ENCODE assay signal across 19 mouse cellular contexts in genomic region chr13:112189605-112190004, GRCm38 (mm10).
DNase-seq lines count a peak whose midpoint lies in the region; ATAC-seq and TF ChIP-seq lines count a peak whose summit lies in the region.
"Had no signal": no experiment of that assay in that cellular context is flagged by ENCODE, and none has a peak within 500 bp of the region (broad histone marks: within the 10 kb centered on the region; RNA-seq: fewer than 3 reads in every experiment).

No protein-coding gene starts in this region.

- H3K4me1 ChIP-seq in heart, embryonic 16.5 days (ENCODE audit: control insufficient read depth, insufficient read depth, low read length) = peaks cover 39% of the 10 kb centered on the region
- peaks cover 19% of the 10 kb centered on the region for H3K4me1 ChIP-seq in kidney, adult 2 months (ENCODE audit: control insufficient read depth, insufficient read depth, low read length)
- H3K4me1 ChIP-seq in forebrain, embryonic 16.5 days (replicated peaks; ENCODE audit: control insufficient read depth, insufficient read depth, low read length) = no peaks in the 10 kb centered on the region
- H3K4me1 ChIP-seq: liver, embryonic 15.5 days had no signal

- no peak overlapping the region; the same call in 1 of the 2 replicates for H3K4me2 ChIP-seq in heart, embryonic 16.5 days (ENCODE audit: low read depth, low read length)
- no peak overlapping the region for H3K4me2 ChIP-seq in forebrain, embryonic 16.5 days (ENCODE audit: low read length)
- H3K4me2 ChIP-seq: heart, embryonic 13.5 days; limb, embryonic 12.5 days; liver, embryonic 15.5 days; midbrain, embryonic 12.5 days had no signal

- H3K27ac ChIP-seq in heart, embryonic 16.5 days (ENCODE audit: low read length) = peak overlapping the region; percentile 85
- H3K27ac ChIP-seq in kidney, adult 2 months (ENCODE audit: insufficient read depth, low read depth, low read length) = peak overlapping the region; percentile 74
- H3K27ac ChIP-seq in forebrain, embryonic 16.5 days (ENCODE audit: low read length) = no peak overlapping the region
- H3K27ac ChIP-seq: hindbrain, embryonic 10.5 days; limb, embryonic 12.5 days; liver, embryonic 15.5 days; macrophage; midbrain, embryonic 12.5 days had no signal

- TF ChIP-seq CTCF in kidney, adult 2 months (conservative IDR thresholded peaks at IDR 0.05; ENCODE audit: insufficient read depth, insufficient read length, low read depth, low read length) = no peak

- no peaks in the 10 kb centered on the region for H3K27me3 ChIP-seq in heart, embryonic 16.5 days (ENCODE audit: control insufficient read depth, insufficient read depth, low read length)
- H3K27me3 ChIP-seq in kidney, adult 2 months (replicated peaks; ENCODE audit: control insufficient read depth, insufficient read depth, low read length) = no peaks in the 10 kb centered on the region
- peaks cover 6% of the 10 kb centered on the region for H3K27me3 ChIP-seq in forebrain, embryonic 16.5 days (replicated peaks; ENCODE audit: control insufficient read depth, insufficient read depth, low read length)
- H3K27me3 ChIP-seq: heart, embryonic 13.5 days; limb, embryonic 12.5 days had no signal

- no peaks in the 10 kb centered on the region for H3K36me3 ChIP-seq in heart, embryonic 16.5 days (ENCODE audit: control insufficient read depth, insufficient read depth)
- no peaks in the 10 kb centered on the region for H3K36me3 ChIP-seq in kidney, adult 2 months (ENCODE audit: control insufficient read depth, insufficient read depth, low read length)
- H3K36me3 ChIP-seq in forebrain, embryonic 16.5 days (ENCODE audit: control insufficient read depth, insufficient read depth) = no peaks in the 10 kb centered on the region
- H3K36me3 ChIP-seq: heart, embryonic 13.5 days; hindbrain, embryonic 10.5 days; limb, embryonic 12.5 days; liver, embryonic 15.5 days; midbrain, embryonic 12.5 days had no signal

- ATAC-seq in heart, embryonic 16.5 days (replicated peaks; ENCODE audit: extremely low read depth, insufficient read depth, low FRiP score) = no peak
- ATAC-seq in forebrain, embryonic 16.5 days = no peak
- ATAC-seq: forebrain, embryonic 14.5 days; inflammation-experienced regulatory T-cells, adult 6 months had no signal

- no peak overlapping the region for H3K4me3 ChIP-seq in heart, embryonic 16.5 days (ENCODE audit: low read length)
- no peak overlapping the region for H3K4me3 ChIP-seq in kidney, adult 2 months (ENCODE audit: insufficient read depth, low read depth, low read length)
- no peak overlapping the region for H3K4me3 ChIP-seq in forebrain, embryonic 16.5 days (replicated peaks; ENCODE audit: low read length)
- H3K4me3 ChIP-seq: erythroblast, embryonic 14.5 days; heart, embryonic 13.5 days; hindbrain, embryonic 10.5 days; limb, embryonic 12.5 days; liver, embryonic 15.5 days; midbrain, embryonic 12.5 days had no signal

- TF ChIP-seq POLR2A in kidney, adult 2 months (IDR thresholded peaks at IDR 0.05; ENCODE audit: low read depth, low read length) = no peak

- no peak overlapping the region for H3K9ac ChIP-seq in heart, embryonic 16.5 days (ENCODE audit: low read length)
- no peak overlapping the region for H3K9ac ChIP-seq in forebrain, embryonic 16.5 days (replicated peaks; ENCODE audit: low read depth, low read length)
- H3K9ac ChIP-seq: heart, embryonic 13.5 days; limb, embryonic 12.5 days; liver, embryonic 15.5 days; midbrain, embryonic 12.5 days had no signal

- intact Hi-C loops in gastrocnemius, postnatal 14 days (cut with DNase I; ENCODE audit: low total_unique reads) = loop anchor here (10.0 kb wide), 1 partner anchor 405 kb away; no protein-coding TSS in a partner anchor

- H3K9me3 ChIP-seq in heart, embryonic 16.5 days (replicated peaks; ENCODE audit: control insufficient read depth, low read length) = no peaks in the 10 kb centered on the region
- H3K9me3 ChIP-seq in forebrain, embryonic 16.5 days (ENCODE audit: control insufficient read depth, low read length) = no peaks in the 10 kb centered on the region
- H3K9me3 ChIP-seq: heart, embryonic 13.5 days; hindbrain, embryonic 10.5 days; limb, embryonic 12.5 days; liver, embryonic 15.5 days; midbrain, embryonic 12.5 days had no signal

- 29% methylated on average over 5 of the region's 5 CpGs for WGBS in heart, embryonic 16.5 days
- WGBS in kidney, adult 2 months = 26% methylated on average over 5 of the region's 5 CpGs
- 46% methylated on average over 5 of the region's 5 CpGs for WGBS in forebrain, embryonic 16.5 days

- no peak for DNase-seq in heart, postnatal 4 days
- peak; percentile 39 to 40 for DNase-seq in adrenal gland, postnatal 36 days
- DNase-seq in kidney, adult 2 months = peak; percentile 85
- DNase-seq in kidney, postnatal 14 days = peak; percentile 77
- no peak for DNase-seq in gastrocnemius, postnatal 14 days
- DNase-seq: cerebellum, adult 2 months; layer of hippocampus, adult 9-11 months; retina, postnatal 1 day had no signal

Comparison
In these comparisons a context has a peak if more than half of its experiments do, and no peak if none do; other contexts are left out.
1. DNase-seq: peak in adrenal gland, postnatal 36 days (2 of 2), kidney, adult 2 months (single experiment) and kidney, postnatal 14 days (single experiment); none in heart, postnatal 4 days (single experiment) and gastrocnemius, postnatal 14 days (single experiment).